Mouse (Mus musculus) olfactory bulb, adult 2 months (tissue): Measurements from ENCODE around the gene Fam166a. TPM values are rescaled to one million over a fixed set of nuclear protein-coding genes. Genes with fewer than 3 reads are reported as not detected.

Experiments used
- H3K27ac ChIP-seq: fragments of 200-500 bp; 2 replicates; pipeline ENCODE4 v1.5.1; 2012; ENCODE audit warnings: low read depth, low read length; ENCODE audit not compliant: insufficient read depth
- H3K4me1 ChIP-seq: fragments of 200-500 bp; 2 replicates; pipeline ENCODE4 v1.6.1; 2012; ENCODE audit warnings: low read length; ENCODE audit not compliant: control insufficient read depth, insufficient read depth
- H3K4me3 ChIP-seq: fragments of 200-500 bp; 2 replicates; pipeline ENCODE4 v1.5.1; 2012; ENCODE audit warnings: mild to moderate bottlenecking, low read depth, low read length, moderate library complexity; ENCODE audit not compliant: insufficient read depth
- CTCF ChIP-seq: fragments of 200-500 bp; IDR thresholded peaks from 2 replicates; pipeline ENCODE4 v1.5.1; 2012; ENCODE audit warnings: low read depth, mild to moderate bottlenecking, low read length, moderate library complexity; ENCODE audit not compliant: insufficient read depth
- POLR2A ChIP-seq: fragments of 200-500 bp; IDR thresholded peaks from 2 replicates; pipeline ENCODE4 v1.6.1; 2012; ENCODE audit warnings: mild to moderate bottlenecking, low read depth, low read length, moderate library complexity; ENCODE audit not compliant: insufficient read depth
- WGBS: fragments of 180-500 bp; shearing (Covaris S2); methylation state at CpG from one replicate; pipeline ENCODE4 v1.1.7; 2018; 5-methylcytosine and 5-hydroxymethylcytosine counted together
- polyA plus RNA-seq: library from polyadenylated mRNA; stranded (reverse); fragments of >200 nt; gene quantifications from 2 replicates; pipeline ENCODE4 v1.2.4, GENCODE M21; 2012; ENCODE audit warnings: low replicate concordance; ENCODE audit not compliant: missing spikeins, insufficient read depth, insufficient read length

Fam166a gene
- polyA plus RNA-seq, 1 experiment, result not detected

GRCm38 (mm10) chr2:25225811-25226379 lies 7.3 kb downstream of the Fam166a start:
- H3K27ac ChIP-seq, result peak overlapping the region; percentile 57
- no peak for TF ChIP-seq POLR2A
- TF ChIP-seq CTCF, result no peak
- H3K4me3 ChIP-seq, result no peak overlapping the region
- WGBS, result 67% methylated on average over 8 of the region's 8 CpGs
- H3K4me1 ChIP-seq, result peaks cover 5% of the 10 kb centered on the region

- H3K4me1 ChIP-seq, result peaks cover 5% of the 10 kb centered on the region
- 38% methylated on average over 5 of the region's 5 CpGs for WGBS
- TF ChIP-seq CTCF, result no peak
- no peak for TF ChIP-seq POLR2A
- H3K4me3 ChIP-seq, result no peak overlapping the region
- peak overlapping the region; percentile 55 for H3K27ac ChIP-seq
Measured at GRCm38 (mm10) chr2:25226864-25227263, 8.3 kb downstream of the Fam166a start.

- Histone ChIP-seq H3K4me1 (peaks cover 5% of the 10 kb centered on the region), H3K4me3 (no peak overlapping the region), H3K27ac (peak overlapping the region; percentile 55; the same call in 1 of the 2 replicates)
- WGBS, result 83% methylated on average over 4 of the region's 4 CpGs
- TF ChIP-seq CTCF (no peak), POLR2A (no peak)
Measured at GRCm38 (mm10) chr2:25227406-25227805, 8.9 kb downstream of the Fam166a start.

GRCm38 (mm10) chr2:25228431-25228889 lies 9.9 kb downstream of the Fam166a start:
- Histone ChIP-seq H3K4me3 (peak overlapping the region; percentile 24), H3K27ac (peak overlapping the region; percentile 34), H3K4me1 (peaks cover 5% of the 10 kb centered on the region)
- 2% methylated on average over 7 of the region's 7 CpGs for WGBS
- TF ChIP-seq POLR2A (no peak), CTCF (peak; percentile 32; the same call in 1 of the 2 replicates)

GRCm38 (mm10) chr2:25228995-25229530 lies 10.5 kb downstream of the Fam166a start:
- no peak overlapping the region for H3K27ac ChIP-seq
- peaks cover 5% of the 10 kb centered on the region for H3K4me1 ChIP-seq
- WGBS, result 73% methylated on average over 6 of the region's 6 CpGs
- TF ChIP-seq POLR2A (no peak), CTCF (no peak)
- H3K4me3 ChIP-seq, result no peak overlapping the region

GRCm38 (mm10) chr2:25229582-25229981 lies 11.0 kb downstream of the Fam166a start:
- 84% methylated on average over 5 of the region's 5 CpGs for WGBS
- no peak for TF ChIP-seq POLR2A
- no peak for TF ChIP-seq CTCF
- H3K4me1 ChIP-seq, result peaks cover 5% of the 10 kb centered on the region
- H3K27ac ChIP-seq, result no peak overlapping the region
- no peak overlapping the region for H3K4me3 ChIP-seq

GRCm38 (mm10) chr2:25230581-25230980 lies 12.0 kb downstream of the Fam166a start:
- Histone ChIP-seq H3K27ac (no peak overlapping the region), H3K4me3 (no peak overlapping the region), H3K4me1 (peaks cover 5% of the 10 kb centered on the region)
- TF ChIP-seq POLR2A (no peak), CTCF (no peak)
- 85% methylated on average over 7 of the region's 7 CpGs for WGBS

GRCm38 (mm10) chr2:25231038-25231437 lies 12.5 kb downstream of the Fam166a start:
- Histone ChIP-seq H3K4me3 (no peak overlapping the region), H3K27ac (no peak overlapping the region), H3K4me1 (peaks cover 5% of the 10 kb centered on the region)
- WGBS, result 56% methylated on average over 12 of the region's 12 CpGs
- TF ChIP-seq POLR2A, result no peak
- no peak for TF ChIP-seq CTCF

- peaks cover 5% of the 10 kb centered on the region for H3K4me1 ChIP-seq
- WGBS, result 80% methylated on average over 4 of the region's 4 CpGs
- TF ChIP-seq CTCF (no peak), POLR2A (no peak)
- H3K4me3 ChIP-seq, result no peak overlapping the region
- no peak overlapping the region for H3K27ac ChIP-seq
Measured at GRCm38 (mm10) chr2:25233421-25233820, 14.9 kb downstream of the Fam166a start.
